Mouse (Mus musculus) limb, embryonic 13.5 days (tissue): ENCODE measurements around the gene 4930407I10Rik. TPM values are rescaled to one million over a fixed set of nuclear protein-coding genes. Genes with fewer than 3 reads are reported as not detected.

ENCODE experiments used
- polyA plus RNA-seq: library from polyadenylated mRNA; unstranded; fragments of >200 nt; fragmentation: Nextera tagmentation; extraction: Ambion mirVana; gene quantifications from 2 replicates; pipeline ENCODE4 v1.2.1, GENCODE M21; 2015

Gene 4930407I10Rik
- polyA plus RNA-seq, 1 experiment from 2014 or later = 0.03 TPM

Other genes with a start within 250 kb of the 4930407I10Rik start
- gene Tob2, start 200.4 kb upstream of the 4930407I10Rik start, polyA plus RNA-seq = 24.6 and 26.0 TPM in 2 replicates
- 151 and 158 TPM in 2 replicates for gene Phf5a, start 187.2 kb upstream of the 4930407I10Rik start, polyA plus RNA-seq
- gene Aco2, start 186.8 kb upstream of the 4930407I10Rik start, polyA plus RNA-seq = 142 and 156 TPM in 2 replicates
- gene Polr3h, start 132.9 kb upstream of the 4930407I10Rik start, polyA plus RNA-seq = 56.9 and 57.9 TPM in 2 replicates
- 13.4 and 15.0 TPM in 2 replicates for gene Csdc2, start 122.4 kb upstream of the 4930407I10Rik start, polyA plus RNA-seq
- gene Pmm1, start 98.2 kb upstream of the 4930407I10Rik start, polyA plus RNA-seq = 26.3 and 26.8 TPM in 2 replicates
- gene 1700029P11Rik, start 78.6 kb upstream of the 4930407I10Rik start, polyA plus RNA-seq = not detected in 2 replicates
- 88.5 and 92.1 TPM in 2 replicates for gene Xrcc6, start 71.3 kb upstream of the 4930407I10Rik start, polyA plus RNA-seq
- gene Desi1, start 25.3 kb upstream of the 4930407I10Rik start, polyA plus RNA-seq = 26.6 and 26.9 TPM in 2 replicates
- gene Snu13, start 11.6 kb upstream of the 4930407I10Rik start, polyA plus RNA-seq = 294 and 308 TPM in 2 replicates
- gene Mei1, start 10.8 kb downstream of the 4930407I10Rik start, polyA plus RNA-seq = 0.11 and 0.17 TPM in 2 replicates
- gene Ccdc134, start 68.8 kb downstream of the 4930407I10Rik start, polyA plus RNA-seq = 27.6 and 30.3 TPM in 2 replicates
- gene Srebf2, start 88.0 kb downstream of the 4930407I10Rik start, polyA plus RNA-seq = 168 and 173 TPM in 2 replicates
- 0.15 and 0.34 TPM in 2 replicates for gene Shisa8, start 153.7 kb downstream of the 4930407I10Rik start, polyA plus RNA-seq
- 0.13 and 0.15 TPM in 2 replicates for gene Tnfrsf13c, start 165.2 kb downstream of the 4930407I10Rik start, polyA plus RNA-seq
- 62.5 and 62.6 TPM in 2 replicates for gene Cenpm, start 185.6 kb downstream of the 4930407I10Rik start, polyA plus RNA-seq
- not detected in 2 replicates for gene 1500009C09Rik, start 193.2 kb downstream of the 4930407I10Rik start, polyA plus RNA-seq
- 25.6 and 26.1 TPM in 2 replicates for gene Sept3, start 215.7 kb downstream of the 4930407I10Rik start, polyA plus RNA-seq
- not detected in 2 replicates for gene Wbp2nl, start 239.8 kb downstream of the 4930407I10Rik start, polyA plus RNA-seq